In the genomic region with DNA sequence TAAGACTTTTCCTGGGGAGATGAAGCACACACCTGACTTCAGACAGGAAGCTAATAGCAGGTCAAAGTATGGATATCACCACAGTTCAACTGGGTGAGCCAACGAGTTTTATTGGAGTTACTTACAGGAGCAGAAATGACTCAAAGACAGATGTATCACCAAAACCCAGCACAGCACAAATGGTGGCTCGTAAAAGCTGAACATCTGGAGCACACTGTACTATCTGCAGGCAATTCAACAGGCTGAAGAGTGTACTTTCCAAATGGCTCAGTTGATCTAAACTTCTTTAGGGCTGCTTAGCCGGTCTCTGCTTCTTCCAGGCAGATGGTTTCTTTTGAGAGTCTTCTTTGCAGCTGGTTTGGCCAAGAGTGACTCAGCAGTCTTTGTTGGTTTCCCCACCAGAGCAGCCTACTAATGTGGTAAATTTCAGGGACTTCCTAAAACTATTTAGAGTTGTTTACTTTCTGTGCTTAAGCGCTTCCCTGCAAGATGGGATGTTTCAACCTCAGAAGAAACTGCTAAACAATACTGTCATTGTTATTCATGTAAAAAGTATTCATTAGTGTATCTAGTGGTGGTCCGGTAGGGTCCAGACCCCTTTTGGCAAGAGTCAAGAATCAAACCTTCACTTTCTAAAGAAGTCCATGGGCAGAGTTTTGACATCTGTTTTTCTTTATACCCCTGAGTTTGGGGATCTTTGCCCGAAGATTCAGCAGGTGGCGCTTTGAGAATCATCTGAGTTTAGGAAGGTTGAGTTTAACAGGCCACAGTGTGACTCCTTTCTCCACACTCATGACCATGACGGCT, we compare ENCODE assay signal across 14 mouse cellular contexts. TPM values are rescaled to one million over a fixed set of nuclear protein-coding genes. Genes with fewer than 3 reads are reported as not detected.
DNase-seq lines count a peak whose midpoint lies in the region; ATAC-seq and TF ChIP-seq lines count a peak whose summit lies in the region.
"Had no signal": no experiment of that assay in that cellular context is flagged by ENCODE, and none has a peak within 500 bp of the region (broad histone marks: within the 10 kb centered on the region; RNA-seq: fewer than 3 reads in every experiment).

No protein-coding gene starts in this region.

- no peaks in the 10 kb centered on the region for H3K27me3 ChIP-seq in limb, embryonic 14.5 days (ENCODE audit: control insufficient read depth, insufficient read depth, low read length)
- H3K27me3 ChIP-seq: embryonic facial prominence, embryonic 12.5 days had no signal

- 44% methylated on average over 8 of the region's 8 CpGs for WGBS in limb, embryonic 14.5 days

- H3K9me3 ChIP-seq in limb, embryonic 14.5 days (ENCODE audit: control insufficient read depth, low read length) = no peaks in the 10 kb centered on the region
- H3K9me3 ChIP-seq: embryonic facial prominence, embryonic 12.5 days had no signal

- no peak overlapping the region for H3K4me3 ChIP-seq in left cerebral cortex, adult 2 months
- no peak overlapping the region for H3K4me3 ChIP-seq in limb, embryonic 14.5 days (replicated peaks; ENCODE audit: low read length)
- H3K4me3 ChIP-seq: embryonic facial prominence, embryonic 12.5 days; myocyte had no signal

- no peaks in the 10 kb centered on the region for H3K36me3 ChIP-seq in limb, embryonic 14.5 days (ENCODE audit: control insufficient read depth, insufficient read depth, low read length)
- H3K36me3 ChIP-seq: embryonic facial prominence, embryonic 12.5 days had no signal

- no peak for ATAC-seq in CD4-positive, CD25-positive, alpha-beta regulatory T cell, adult 4 months
- peak; percentile 37; the same call in 1 of the 2 replicates for ATAC-seq in limb, embryonic 14.5 days (ENCODE audit: low FRiP score, low read depth)
- ATAC-seq: activated CD4-positive, CD25-positive, alpha-beta regulatory T cell, adult 4 months had no signal

- intact Hi-C loops in left cerebral cortex, adult 2 months (cut with DNase I) = no loop called here
- intact Hi-C loops in left cerebral cortex, postnatal 4 days (cut with DNase I) = no loop called here

- TF ChIP-seq POLR2A in limb, embryonic 14.5 days (IDR thresholded peaks at IDR 0.05; ENCODE audit: borderline replicate concordance, extremely low read depth, insufficient read depth, insufficient read length) = no peak

- peak; percentile 25 for TF ChIP-seq CTCF in left cerebral cortex, adult 2 months (IDR thresholded peaks at IDR 0.05)

- peak; percentile 43 for DNase-seq in CD4-positive, CD25-positive, alpha-beta regulatory T cell, adult 2 months (ENCODE audit: low read depth, low spot score)
- no peak for DNase-seq in left cerebral cortex, adult 2 months (ENCODE audit: extremely low spot score in 1 of 2, low spot score in 2 of 2)
- no peak for DNase-seq in left cerebral cortex, adult 18-20 months (ENCODE audit: low spot score in 2 of 2)
- peak; percentile 39 for DNase-seq in NIH3T3 (ENCODE audit: low read depth)
- DNase-seq in limb, embryonic 14.5 days (ENCODE audit: low spot score) = peak; percentile 20
- DNase-seq in testis, postnatal 10 days (ENCODE audit: low spot score) = no peak
- no peak for DNase-seq in left cerebral cortex, postnatal 4 days
- DNase-seq: kidney, adult 18-20 months; lung, postnatal 10 days; right cerebral cortex, postnatal 14 days had no signal

- H3K4me2 ChIP-seq in limb, embryonic 14.5 days (replicated peaks; ENCODE audit: low read depth, low read length, severe bottlenecking) = no peak overlapping the region
- H3K4me2 ChIP-seq: embryonic facial prominence, embryonic 12.5 days had no signal

- H3K4me1 ChIP-seq in limb, embryonic 14.5 days (ENCODE audit: control insufficient read depth, insufficient read depth, low read length) = no peaks in the 10 kb centered on the region
- H3K4me1 ChIP-seq: embryonic facial prominence, embryonic 12.5 days had no signal

- no peak overlapping the region for H3K9ac ChIP-seq in limb, embryonic 14.5 days (ENCODE audit: low read depth, low read length, severe bottlenecking)
- H3K9ac ChIP-seq: embryonic facial prominence, embryonic 12.5 days had no signal

- H3K27ac ChIP-seq in left cerebral cortex, adult 2 months = no peak overlapping the region
- H3K27ac ChIP-seq in limb, embryonic 14.5 days (replicated peaks; ENCODE audit: low read depth, low read length) = no peak overlapping the region
- H3K27ac ChIP-seq: embryonic facial prominence, embryonic 12.5 days had no signal

RNA-seq across cellular contexts. Expression of gene Smox, which starts 48.0 kb away (rescaled TPM):
- 10 to 100 TPM; 11.7 to 15.3 TPM for polyA plus RNA-seq in CD4-positive, CD25-positive, alpha-beta regulatory T cell, adult 4 months (2017; shearing (Covaris generic))
- total RNA-seq in left cerebral cortex, adult 2 months (2021) = 10 to 100 TPM; 68.9 to 80.3 TPM
- total RNA-seq in left cerebral cortex, adult 18-20 months (2021) = 10 to 100 TPM; 64.5 to 69.9 TPM
- polyA plus RNA-seq in limb, embryonic 14.5 days (2012; rRNA removed) = 68.8 and 70.7 TPM in 2 replicates
- polyA plus RNA-seq in limb, embryonic 14.5 days (2014; fragmentation: Nextera tagmentation; extraction: Ambion mirVana) = 37.9 and 44.3 TPM in 2 replicates
- 10 to 100 TPM; 48.4 to 52.8 TPM for total RNA-seq in left cerebral cortex, postnatal 4 days (2021)

Comparison
In these comparisons a context has a peak if more than half of its experiments do, and no peak if none do; other contexts are left out.
1. DNase-seq: peak in CD4-positive, CD25-positive, alpha-beta regulatory T cell, adult 2 months (single experiment), NIH3T3 (single experiment) and limb, embryonic 14.5 days (single experiment); none in left cerebral cortex, adult 2 months (0 of 2), left cerebral cortex, adult 18-20 months (0 of 2), testis, postnatal 10 days (single experiment) and left cerebral cortex, postnatal 4 days (single experiment).